Mouse (Mus musculus) megakaryocyte, embryonic 14.5 days (primary cell): Measurements from ENCODE around the gene Usp29.

Experiments used
- FLI1 ChIP-seq: IDR thresholded peaks from 2 replicates; pipeline ENCODE4 v1.6.1; 2012; ENCODE audit warnings: low read length, inconsistent platforms, mixed read lengths
- GATA1 ChIP-seq: IDR thresholded peaks from 3 replicates; pipeline ENCODE4 v1.6.1; 2012; ENCODE audit warnings: mixed read lengths, low read length, inconsistent platforms, borderline replicate concordance

- TF ChIP-seq GATA1 (no peak), FLI1 (no peak)
Observed at GRCm38 (mm10) chr7:6858694-6859270, 128.4 kb downstream of the Usp29 start.
